Mouse (Mus musculus): Measurements from ENCODE around the gene Nup93.
A peak's percentile ranks its signal among the peaks of the same experiment; 100 is the strongest.

Gene Nup93

GRCm38 (mm10) chr8:94187290-94188002 lies 26.9 kb upstream of the Nup93 start:
- DNase-seq: no peak

DNA sequence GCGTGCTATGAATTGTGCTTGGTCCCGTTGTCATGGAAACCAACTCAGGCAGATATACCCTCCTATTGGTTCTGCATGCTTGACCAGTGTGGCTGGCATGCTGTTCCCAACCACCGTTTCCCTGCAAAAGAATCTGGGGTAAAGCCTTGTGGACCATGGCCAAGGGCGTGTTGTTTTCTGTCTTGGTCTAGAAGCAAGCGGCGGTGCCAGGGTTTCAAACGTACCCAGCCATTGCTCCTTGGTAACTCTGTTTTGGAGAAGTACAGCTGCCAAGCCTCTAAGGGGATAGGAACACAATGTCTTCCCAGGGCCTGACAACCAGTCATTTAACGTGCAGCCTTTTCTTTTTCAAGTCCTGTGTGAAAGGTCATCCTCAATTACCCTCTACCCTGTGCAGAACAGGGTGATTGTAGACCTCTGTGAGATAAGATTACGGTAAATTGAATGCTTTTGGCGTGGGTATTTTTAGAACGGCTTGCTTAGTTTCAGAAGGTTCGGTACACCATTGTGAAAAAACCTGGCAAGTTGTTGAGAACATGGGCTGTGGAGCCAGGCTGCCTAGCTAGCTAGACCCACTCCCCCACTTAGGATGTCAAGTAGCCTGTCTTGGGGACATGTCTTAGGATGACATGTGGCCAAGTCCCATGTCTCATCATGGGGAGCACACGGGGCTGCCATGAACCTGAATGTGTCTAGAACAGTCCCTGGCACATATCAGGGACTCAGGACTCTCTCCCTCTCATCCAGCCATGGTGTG lies 24.9 kb upstream of the Nup93 start:
- DNase-seq: no peak

DNA sequence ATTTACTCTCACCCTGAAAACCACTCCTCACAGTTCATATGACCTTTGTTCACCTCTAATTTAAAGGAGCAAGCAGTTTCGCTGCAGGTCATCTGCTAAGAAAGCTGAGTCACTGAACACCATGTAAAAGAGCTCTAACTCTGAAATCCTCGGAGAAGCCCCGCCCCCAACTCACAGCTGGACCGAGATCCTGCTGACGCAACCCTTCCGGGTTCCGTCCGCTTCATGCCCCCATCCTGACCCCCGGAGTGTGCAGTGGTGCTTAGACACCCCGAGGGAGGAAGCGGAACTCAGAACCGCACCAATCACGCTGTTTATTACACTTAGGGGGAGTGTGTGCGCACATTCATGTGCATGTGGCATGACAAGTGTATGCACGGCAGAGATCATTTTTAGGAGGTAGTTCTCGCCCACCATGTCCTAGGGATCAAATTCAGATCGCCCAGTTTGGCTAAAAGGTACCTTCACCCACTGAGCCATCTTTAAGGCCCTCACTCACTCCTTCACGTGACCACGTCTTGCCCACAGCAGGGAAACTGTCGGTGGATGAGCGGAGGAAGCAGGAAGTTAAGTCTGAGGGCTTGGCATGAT lies 23.2 kb upstream of the Nup93 start:
- DNase-seq: peak; percentile 90

DNA sequence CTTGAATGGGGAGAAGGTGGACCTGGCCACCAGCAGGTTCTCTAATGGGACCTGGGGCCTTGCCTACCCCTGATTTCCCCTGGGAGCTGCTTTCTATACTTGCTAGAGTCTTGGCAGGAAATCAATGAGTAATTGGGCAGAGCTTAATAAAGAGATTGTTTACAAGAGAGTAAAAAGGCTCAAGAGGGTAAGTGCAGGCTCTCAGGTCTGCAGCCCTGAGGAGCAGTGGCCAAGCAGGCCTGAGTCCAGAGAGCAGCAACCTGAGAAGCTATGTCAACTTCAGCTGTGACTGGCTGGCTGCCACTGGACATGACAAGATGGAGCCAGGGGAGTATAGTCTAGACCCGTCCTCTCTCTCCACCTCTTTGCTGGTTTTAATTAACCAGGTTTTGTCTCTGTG lies 21.4 kb upstream of the Nup93 start:
- DNase-seq: no peak

DNA sequence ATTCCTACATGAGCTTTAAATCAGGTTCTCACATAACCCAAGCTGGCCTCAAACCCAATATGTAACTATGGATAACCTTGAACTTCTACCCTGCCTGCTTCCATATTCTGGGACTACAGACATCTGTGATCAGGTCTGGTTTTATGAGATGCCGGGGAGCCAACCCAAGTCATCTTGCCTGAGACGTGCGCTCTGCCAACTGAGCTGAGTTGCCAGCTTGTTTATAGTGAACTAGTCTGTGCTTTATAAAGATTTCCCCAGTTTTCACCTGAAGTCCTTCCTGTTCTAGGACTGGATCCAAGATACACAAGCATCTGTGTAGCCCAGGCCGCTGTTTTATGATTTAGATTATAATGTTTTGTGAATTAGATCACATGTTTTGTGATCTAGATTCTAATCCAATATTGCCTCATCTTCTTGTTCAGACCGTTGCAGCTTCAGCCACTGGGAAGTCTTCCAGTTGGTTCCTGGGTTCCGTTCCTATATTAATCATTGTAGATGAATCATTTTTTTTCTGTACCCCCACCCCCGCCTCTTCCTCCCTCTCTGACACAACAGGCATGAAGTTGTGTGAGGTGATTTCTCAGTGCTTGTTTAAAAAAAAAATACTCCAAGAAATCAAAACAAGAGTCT lies 19.7 kb upstream of the Nup93 start:
- no peak for DNase-seq

DNA sequence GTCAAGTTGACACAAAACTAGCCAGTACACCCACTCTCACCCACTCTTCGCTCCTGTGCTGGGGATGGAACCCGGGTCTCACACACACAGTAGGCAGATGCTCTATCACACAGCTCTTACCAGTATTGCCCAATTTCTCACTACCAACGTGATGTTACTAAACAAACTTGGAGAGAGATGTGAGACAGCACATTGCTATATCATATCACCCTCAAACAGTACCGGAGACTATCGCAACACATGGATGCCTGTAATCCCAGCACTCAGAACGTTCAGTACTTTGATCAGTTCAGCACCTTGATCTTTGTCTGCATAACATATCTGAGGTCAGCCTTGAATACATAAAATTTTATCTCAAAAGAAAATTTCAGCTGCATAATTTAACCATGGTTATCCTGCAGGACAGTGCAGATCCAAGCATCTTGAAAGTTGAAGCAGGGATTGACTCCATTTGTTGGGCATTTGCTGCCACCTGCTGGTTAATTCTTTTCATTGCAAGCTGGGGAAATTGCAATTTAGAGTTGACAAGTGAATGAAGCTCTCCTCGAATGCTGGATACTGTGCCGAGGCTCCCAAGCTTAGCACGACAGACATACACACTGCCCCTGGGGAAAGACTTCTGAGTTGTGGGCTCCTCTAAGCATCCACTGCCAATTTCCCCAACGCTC lies 15.0 kb upstream of the Nup93 start:
- DNase-seq: peak; percentile 71

GRCm38 (mm10) chr8:94204043-94204442 lies 10.3 kb upstream of the Nup93 start:
- DNase-seq: no peak

DNA sequence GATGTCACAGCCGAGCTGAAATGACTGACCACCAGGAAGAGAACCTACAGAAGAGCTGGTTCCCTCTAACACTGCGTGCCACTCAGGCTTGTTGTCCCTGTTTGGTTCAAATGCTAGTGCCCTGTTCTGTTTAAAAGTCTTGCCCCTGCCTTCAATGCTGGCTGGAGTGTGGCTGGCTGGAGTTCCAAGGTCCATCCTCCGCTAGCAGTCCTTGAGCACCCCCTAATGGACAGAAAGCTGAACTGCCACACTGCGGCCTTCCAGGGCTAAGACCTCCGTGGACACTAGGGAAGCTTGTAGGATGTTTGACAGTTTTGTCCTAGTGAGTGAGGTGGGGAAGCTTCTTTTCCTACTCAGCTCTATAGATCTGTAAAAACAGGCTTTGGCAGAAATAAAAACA lies 8.6 kb upstream of the Nup93 start:
- DNase-seq: peak; percentile 83

GRCm38 (mm10) chr8:94206256-94206655 lies 8.1 kb upstream of the Nup93 start:
- DNase-seq: no peak

GRCm38 (mm10) chr8:94207491-94207890 lies 6.9 kb upstream of the Nup93 start:
- DNase-seq: no peak

DNA sequence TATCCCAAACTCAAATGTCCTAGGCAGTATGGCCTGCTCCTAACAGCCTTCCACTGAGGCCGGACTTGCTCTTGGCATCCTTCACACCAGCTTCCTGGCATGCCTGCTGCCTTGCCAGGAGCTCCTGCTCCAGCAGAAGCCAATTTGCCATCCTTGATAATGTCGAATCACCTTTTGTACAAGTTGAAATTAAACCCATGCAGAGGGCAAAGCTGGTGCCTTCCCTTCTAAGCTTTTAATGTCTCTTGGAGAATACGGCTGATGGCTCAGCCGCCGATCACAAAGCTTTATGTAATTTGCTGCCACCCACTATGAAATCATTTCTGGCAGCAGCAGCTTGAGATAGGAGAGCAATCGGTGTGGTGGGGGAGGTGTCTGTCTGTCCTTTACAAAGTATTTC lies 4.7 kb upstream of the Nup93 start:
- no peak for DNase-seq

- DNase-seq: no peak
Measured at GRCm38 (mm10) chr8:94210225-94210624, 4.1 kb upstream of the Nup93 start.

GRCm38 (mm10) chr8:94213819-94214218 lies 545 bp upstream of the Nup93 start:
- DNase-seq: no peak

DNA sequence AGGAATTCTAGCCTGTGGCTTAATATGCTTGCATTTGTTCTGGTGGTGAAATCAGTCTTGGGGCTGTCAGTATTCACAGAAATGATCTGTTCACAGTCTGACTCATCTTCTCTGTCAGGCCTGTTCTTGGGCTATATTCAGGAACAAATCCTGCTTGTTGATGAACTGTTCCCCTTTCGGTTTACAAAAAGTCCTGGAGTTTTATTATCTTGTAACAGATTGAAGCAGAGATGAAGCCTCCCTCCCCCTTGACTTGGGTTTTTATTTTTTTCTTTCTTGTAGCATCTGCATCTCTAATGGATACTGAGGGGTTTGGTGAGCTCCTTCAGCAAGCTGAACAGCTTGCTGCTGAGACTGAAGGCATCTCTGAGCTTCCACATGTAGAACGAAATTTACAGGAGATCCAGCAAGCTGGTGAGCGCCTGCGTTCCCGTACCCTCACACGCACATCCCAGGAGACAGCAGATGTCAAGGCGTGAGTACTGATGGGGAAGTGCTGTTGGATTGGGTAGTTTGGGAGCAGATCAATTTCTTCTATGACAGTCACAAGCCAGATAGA lies 13.1 kb downstream of the Nup93 start:
- no peak for DNase-seq

DNA sequence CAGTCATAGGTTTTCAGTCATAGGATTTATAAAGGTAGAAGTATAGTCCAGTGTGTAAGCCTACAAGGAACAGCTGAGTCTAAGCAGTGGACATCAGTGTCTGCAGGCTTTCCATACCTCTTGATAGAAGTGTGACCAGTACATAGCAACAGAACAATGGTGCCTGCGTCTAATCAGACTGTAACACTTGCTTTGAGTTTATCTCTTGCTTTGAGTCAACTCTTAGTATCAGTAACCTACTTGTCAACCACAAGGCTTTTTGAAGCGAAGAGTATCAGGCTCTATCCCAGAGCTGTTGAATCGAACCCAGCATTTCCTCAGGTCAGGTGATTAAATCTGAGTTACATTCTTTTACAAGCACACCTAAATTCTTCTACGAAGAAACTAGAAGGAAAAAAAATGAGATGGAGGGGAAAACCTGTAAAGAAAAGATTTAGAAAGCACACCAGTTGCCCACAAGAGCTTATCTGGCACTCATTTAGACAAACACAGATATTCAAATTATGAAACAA lies 25.9 kb downstream of the Nup93 start:
- no peak for DNase-seq

- DNase-seq: no peak
Measured at GRCm38 (mm10) chr8:94249836-94250435, 35.6 kb downstream of the Nup93 start.

DNA sequence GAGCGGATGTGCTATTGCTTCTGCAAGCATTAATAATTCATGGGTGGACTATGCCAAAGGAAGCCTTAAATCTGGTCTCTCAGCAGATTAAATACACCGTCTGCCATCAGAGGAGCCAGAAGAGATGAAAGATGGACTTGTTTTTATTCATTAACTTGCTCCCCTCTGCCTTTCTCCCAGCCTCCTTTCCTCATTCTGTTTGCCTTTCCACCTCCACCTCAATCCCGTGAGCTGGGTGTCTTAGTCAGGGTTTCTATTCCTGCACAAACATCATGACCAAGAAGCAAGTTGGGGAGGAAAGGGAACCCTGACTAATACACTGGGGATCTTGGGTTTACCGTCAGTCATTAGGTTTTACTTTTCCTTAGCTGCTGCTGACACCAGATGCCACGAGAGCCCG lies 44.5 kb downstream of the Nup93 start:
- no peak for DNase-seq

DNA sequence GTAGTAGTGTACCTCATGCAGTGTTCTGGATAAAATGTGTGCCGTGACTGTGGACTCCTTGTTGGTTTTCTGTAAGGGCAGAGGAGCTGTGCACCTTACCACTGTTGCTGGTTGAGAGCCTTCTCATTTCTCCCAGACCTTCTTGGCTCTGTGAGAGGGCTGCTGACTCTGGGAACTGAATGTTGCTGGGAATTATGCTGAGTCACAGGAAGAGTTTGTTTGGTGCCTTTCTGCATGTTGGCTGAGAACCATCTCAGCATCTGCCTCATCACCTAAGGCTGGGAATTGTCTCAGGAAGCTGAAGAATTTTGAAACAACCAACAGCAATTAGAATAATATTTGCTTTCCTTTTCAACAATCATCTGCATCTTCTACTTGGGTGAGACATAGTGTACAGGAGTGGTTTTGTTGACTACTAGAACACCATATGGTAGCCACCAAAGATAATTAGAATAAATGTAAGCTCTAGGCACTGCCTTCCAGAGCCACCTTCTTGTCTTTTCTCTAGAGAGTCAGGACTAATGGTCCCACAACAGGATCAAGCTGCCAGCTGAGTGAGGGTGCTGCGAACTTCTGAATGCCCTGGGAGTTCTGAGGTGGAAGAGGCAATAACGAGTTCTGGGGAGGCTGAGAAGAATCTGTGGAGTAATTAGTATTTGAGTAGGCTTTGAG lies 48.4 kb downstream of the Nup93 start:
- no peak for DNase-seq

DNA sequence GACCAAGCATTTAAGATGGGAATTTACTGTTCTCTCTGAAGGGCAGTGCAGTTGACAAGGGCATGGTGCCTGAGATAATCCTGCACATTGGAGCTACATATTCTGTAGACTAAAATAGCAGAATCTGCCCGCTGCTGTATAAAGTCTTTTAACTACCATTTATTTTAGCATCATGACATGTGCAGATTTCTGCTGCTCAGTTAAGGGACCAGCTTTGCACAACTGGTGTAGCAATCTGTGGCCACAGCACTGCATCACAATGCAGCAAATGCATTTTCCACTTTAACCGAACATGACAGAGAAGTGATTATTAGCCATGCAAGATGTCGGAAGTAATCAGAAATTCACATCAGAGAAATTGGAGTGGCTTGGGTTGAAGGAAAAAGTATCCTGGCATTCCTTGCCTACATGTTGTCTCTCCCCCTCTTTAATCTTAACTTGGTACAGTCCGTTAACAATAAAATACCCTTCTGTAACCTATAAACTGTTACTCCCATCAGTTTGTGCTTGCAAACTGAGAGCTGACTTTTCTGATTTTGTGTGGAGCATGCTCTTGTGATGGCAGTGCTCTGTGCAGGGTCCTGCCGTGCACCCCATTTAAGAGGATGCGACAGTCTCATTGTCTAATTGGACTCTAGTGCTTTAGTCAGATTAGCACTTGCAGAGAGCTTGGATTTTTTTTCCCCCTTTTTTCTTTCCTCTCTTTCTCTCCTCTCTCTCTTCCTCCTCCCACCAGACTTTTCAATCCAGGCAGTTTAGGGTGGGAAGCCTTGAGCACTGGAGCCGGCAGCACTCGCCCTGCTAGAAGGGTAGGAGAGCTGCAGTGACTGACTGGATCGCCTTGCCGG lies 52.2 kb downstream of the Nup93 start:
- no peak for DNase-seq

DNA sequence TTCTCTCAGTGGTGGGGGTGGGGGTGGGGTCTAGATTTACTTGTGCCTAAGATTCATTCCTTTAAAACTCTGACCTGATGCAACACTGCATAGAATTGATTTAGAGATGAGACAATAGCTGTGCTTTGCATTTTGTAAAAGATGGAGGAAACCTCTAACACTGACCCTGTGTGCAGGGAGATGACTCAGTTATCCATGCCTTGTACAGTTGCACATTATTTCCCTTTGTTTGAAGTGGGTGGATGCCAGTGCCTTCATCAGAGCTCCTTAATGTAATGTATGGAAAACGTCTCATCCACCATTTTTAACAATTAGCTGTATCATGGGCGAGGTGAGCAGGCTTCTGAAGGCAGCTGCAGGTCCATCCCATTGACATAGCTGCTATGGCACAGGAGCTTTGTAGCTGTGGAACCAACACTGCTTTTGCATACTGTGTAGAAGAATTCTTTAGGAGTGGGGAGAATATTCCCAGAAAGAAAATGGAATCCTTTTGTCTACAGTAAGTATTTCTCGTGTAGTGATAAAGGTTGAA lies 54.1 kb downstream of the Nup93 start:
- DNase-seq: no peak
